Mouse (Mus musculus) megakaryocyte, embryonic 14.5 days (primary cell): ENCODE results near the gene Rpl26. TPM values are rescaled to one million over a fixed set of nuclear protein-coding genes. Genes with fewer than 3 reads are reported as not detected.

ENCODE experiments used
- H3K27me3 ChIP-seq: replicated peaks from 2 replicates; pipeline ENCODE3; 2012; ENCODE audit warnings: inconsistent platforms
- H3K36me3 ChIP-seq: replicated peaks from 2 replicates; pipeline ENCODE3; 2012; ENCODE audit warnings: low read length, inconsistent platforms, mixed read lengths
- H3K4me1 ChIP-seq: 2 replicates; pipeline ENCODE4 v1.6.1; 2012; ENCODE audit warnings: inconsistent platforms
- H3K4me3 ChIP-seq: replicated peaks from 2 replicates; pipeline ENCODE3; 2012; ENCODE audit warnings: moderate library complexity, mild to moderate bottlenecking, inconsistent platforms
- H3K9me3 ChIP-seq: 2 replicates; pipeline ENCODE4 v1.6.1; 2012; ENCODE audit warnings: inconsistent platforms
- FLI1 ChIP-seq: IDR thresholded peaks from 2 replicates; pipeline ENCODE4 v1.6.1; 2012; ENCODE audit warnings: low read length, inconsistent platforms, mixed read lengths
- GATA1 ChIP-seq: IDR thresholded peaks from 3 replicates; pipeline ENCODE4 v1.6.1; 2012; ENCODE audit warnings: mixed read lengths, low read length, inconsistent platforms, borderline replicate concordance
- polyA plus RNA-seq: library from polyadenylated mRNA; stranded (reverse); fragments of >175 nt; gene quantifications from 2 replicates; pipeline ENCODE4 v1.2.3, GENCODE M21; 2012; ENCODE audit warnings: low replicate concordance; ENCODE audit not compliant: insufficient read depth

Gene Rpl26
- polyA plus RNA-seq, 1 experiment = 116 TPM

GRCm38 (mm10) chr11:68899815-68900214, 1.6 kb upstream of the Rpl26 start:
- Histone ChIP-seq H3K4me3 (peak overlapping the region; percentile 33), H3K4me1 (peaks cover 31% of the 10 kb centered on the region), H3K9me3 (0 out of 2 replicates have a peak, but pooled peaks cover 2% of the 10 kb centered on the region), H3K27me3 (peaks cover 3% of the 10 kb centered on the region), H3K36me3 (peaks cover 21% of the 10 kb centered on the region)
- TF ChIP-seq GATA1 (no peak), FLI1 (no peak)

- Histone ChIP-seq H3K4me1 (peaks cover 32% of the 10 kb centered on the region), H3K27me3 (peaks cover 3% of the 10 kb centered on the region), H3K4me3 (peak overlapping the region; percentile 93), H3K36me3 (peaks cover 30% of the 10 kb centered on the region), H3K9me3 (0 out of 2 replicates have a peak, but pooled peaks cover 2% of the 10 kb centered on the region)
- TF ChIP-seq FLI1 (no peak), GATA1 (no peak)
These were observed 648 bp upstream of the Rpl26 start for GRCm38 (mm10) chr11:68900519-68901350.

- Histone ChIP-seq H3K36me3 (peaks cover 43% of the 10 kb centered on the region), H3K9me3 (0 out of 2 replicates have a peak, but pooled peaks cover 2% of the 10 kb centered on the region), H3K27me3 (peaks cover 3% of the 10 kb centered on the region), H3K4me1 (peaks cover 33% of the 10 kb centered on the region), H3K4me3 (peak overlapping the region; percentile 93)
- no peak for TF ChIP-seq GATA1
These were observed 623 bp downstream of the Rpl26 start for GRCm38 (mm10) chr11:68902047-68902364.

- H3K4me3 ChIP-seq = peak overlapping the region; percentile 90
- peaks cover 33% of the 10 kb centered on the region for H3K4me1 ChIP-seq
- peaks cover 46% of the 10 kb centered on the region for H3K36me3 ChIP-seq
- H3K27me3 ChIP-seq = peaks cover 3% of the 10 kb centered on the region
- TF ChIP-seq FLI1 (no peak), GATA1 (no peak)
- no peaks in the 10 kb centered on the region for H3K9me3 ChIP-seq
These were observed 984 bp downstream of the Rpl26 start for GRCm38 (mm10) chr11:68902367-68902766.

- H3K9me3 ChIP-seq = no peaks in the 10 kb centered on the region
- H3K4me3 ChIP-seq = peak overlapping the region; percentile 90
- TF ChIP-seq FLI1 (no peak), GATA1 (no peak)
- H3K27me3 ChIP-seq = peaks cover 3% of the 10 kb centered on the region
- peaks cover 48% of the 10 kb centered on the region for H3K36me3 ChIP-seq
- H3K4me1 ChIP-seq = peaks cover 33% of the 10 kb centered on the region
These were observed 1.4 kb downstream of the Rpl26 start for GRCm38 (mm10) chr11:68902823-68903222.

GRCm38 (mm10) chr11:68903775-68904174, 2.4 kb downstream of the Rpl26 start:
- peaks cover 29% of the 10 kb centered on the region for H3K4me1 ChIP-seq

GRCm38 (mm10) chr11:68904375-68905137, 3.2 kb downstream of the Rpl26 start:
- Histone ChIP-seq H3K27me3 (peaks cover 8% of the 10 kb centered on the region), H3K4me3 (no peak overlapping the region), H3K9me3 (no peaks in the 10 kb centered on the region), H3K4me1 (peaks cover 23% of the 10 kb centered on the region), H3K36me3 (peaks cover 48% of the 10 kb centered on the region)
- TF ChIP-seq FLI1 (no peak), GATA1 (no peak)

More at GRCm38 (mm10) chr11:68903775-68904174, 2.4 kb downstream of the Rpl26 start:
- Histone ChIP-seq H3K4me3 (no peak overlapping the region), H3K36me3 (peaks cover 48% of the 10 kb centered on the region), H3K27me3 (peaks cover 4% of the 10 kb centered on the region), H3K9me3 (no peaks in the 10 kb centered on the region)
- TF ChIP-seq GATA1 (no peak), FLI1 (no peak)

- Histone ChIP-seq H3K4me3 (no peak overlapping the region), H3K4me1 (peaks cover 18% of the 10 kb centered on the region), H3K9me3 (no peaks in the 10 kb centered on the region), H3K36me3 (peaks cover 48% of the 10 kb centered on the region), H3K27me3 (peaks cover 5% of the 10 kb centered on the region)
- TF ChIP-seq GATA1 (no peak), FLI1 (no peak)
These were observed 3.8 kb downstream of the Rpl26 start for GRCm38 (mm10) chr11:68905138-68905531.

- H3K4me3 ChIP-seq = no peak overlapping the region
- no peaks in the 10 kb centered on the region for H3K9me3 ChIP-seq
- peaks cover 16% of the 10 kb centered on the region for H3K4me1 ChIP-seq
- H3K36me3 ChIP-seq = peaks cover 48% of the 10 kb centered on the region
- TF ChIP-seq FLI1 (no peak), GATA1 (no peak)
- H3K27me3 ChIP-seq = peaks cover 5% of the 10 kb centered on the region
These were observed 4.5 kb downstream of the Rpl26 start for GRCm38 (mm10) chr11:68905665-68906460.
